Mouse (Mus musculus) stomach, postnatal 0 days (tissue): Measurements from ENCODE around the gene Tbl1x.

Experiments
- CTCF ChIP-seq: IDR thresholded peaks from 2 replicates; pipeline ENCODE4 v1.5.1; 2016; ENCODE audit warnings: antibody characterized with exemption, low read depth, mild to moderate bottlenecking, moderate library complexity
- EP300 ChIP-seq: optimal IDR thresholded peaks from 2 replicates; pipeline ENCODE3; 2016; ENCODE audit warnings: antibody characterized with exemption

GRCm38 (mm10) chrX:77617368-77618144 lies 106.7 kb downstream of the Tbl1x start:
- no peak for TF ChIP-seq CTCF
- no peak for TF ChIP-seq EP300
